Mouse (Mus musculus) hindbrain, embryonic 13.5 days (tissue): ENCODE results near the gene Zfp683. TPM values are rescaled to one million over a fixed set of nuclear protein-coding genes. Genes with fewer than 3 reads are reported as not detected.

Experiments
- ATAC-seq: fragments of 200-750 bp; cut with Nextera tagmentation; 2 replicates; pipeline ENCODE4 v1.8.0; 2017; ENCODE audit warnings: moderate TSS enrichment; ENCODE audit not compliant: low FRiP score
- H3K27ac ChIP-seq: fragments of 300-500 bp; sonication (generic); 2 replicates; pipeline ENCODE4 v1.5.1; 2015; ENCODE audit warnings: inconsistent platforms, mild to moderate bottlenecking, moderate library complexity
- H3K27me3 ChIP-seq: fragments of 300-500 bp; sonication (generic); 2 replicates; pipeline ENCODE4 v1.6.1; 2015; ENCODE audit warnings: mild to moderate bottlenecking, inconsistent platforms
- H3K36me3 ChIP-seq: fragments of 300-500 bp; sonication (generic); 2 replicates; pipeline ENCODE4 v1.6.1; 2015; ENCODE audit warnings: mild to moderate bottlenecking, inconsistent platforms
- H3K4me1 ChIP-seq: fragments of 300-500 bp; sonication (generic); replicated peaks from 2 replicates; pipeline ENCODE4 v1.6.1; 2015; ENCODE audit warnings: inconsistent platforms
- H3K4me2 ChIP-seq: fragments of 300-500 bp; sonication (generic); 2 replicates; pipeline ENCODE4 v1.6.1; 2015; ENCODE audit warnings: inconsistent platforms, mild to moderate bottlenecking, moderate library complexity
- H3K4me3 ChIP-seq: fragments of 300-500 bp; sonication (generic); 2 replicates; pipeline ENCODE4 v1.5.1; 2015; ENCODE audit warnings: mild to moderate bottlenecking, inconsistent platforms
- H3K9ac ChIP-seq: fragments of 300-500 bp; sonication (generic); 2 replicates; pipeline ENCODE4 v1.6.1; 2015; ENCODE audit warnings: mild to moderate bottlenecking, inconsistent platforms
- H3K9me3 ChIP-seq: fragments of 300-500 bp; sonication (generic); 2 replicates; pipeline ENCODE4 v1.6.1; 2016; ENCODE audit warnings: inconsistent platforms
- WGBS: fragments of 180-500 bp; shearing (Covaris S2); methylation state at CpG from one replicate; pipeline ENCODE4 v1.1.7; 2015; 5-methylcytosine and 5-hydroxymethylcytosine counted together
- polyA plus RNA-seq: library from polyadenylated mRNA; unstranded; fragments of >200 nt; fragmentation: Nextera tagmentation; extraction: Ambion mirVana; gene quantifications from 2 replicates; pipeline ENCODE4 v1.2.1, GENCODE M21; 2015

Gene Zfp683
- polyA plus RNA-seq, 1 experiment from 2014 or later, result not detected

- Histone ChIP-seq H3K27me3 (peaks cover 49% of the 10 kb centered on the region), H3K4me3 (no peak within 1 kb of the TSS), H3K4me2 (no peak within 1 kb of the TSS), H3K9me3 (no peaks in the 10 kb centered on the region), H3K4me1 (peaks cover under 1% of the 10 kb centered on the region; the same call in 1 of the 2 replicates), H3K9ac (no peak within 1 kb of the TSS), H3K36me3 (no peaks in the 10 kb centered on the region), H3K27ac (no peak within 1 kb of the TSS)
- ATAC-seq, result no peak
- WGBS, result 57% methylated on average over 28 of the region's 28 CpGs
Observed at GRCm38 (mm10) chr4:134060135-134060865, 6.7 kb downstream of the Zfp683 start, which contains the start of gene Crybg2. TSS of gene Crybg2 (plus strand) at chr4:134060815.

DNA sequence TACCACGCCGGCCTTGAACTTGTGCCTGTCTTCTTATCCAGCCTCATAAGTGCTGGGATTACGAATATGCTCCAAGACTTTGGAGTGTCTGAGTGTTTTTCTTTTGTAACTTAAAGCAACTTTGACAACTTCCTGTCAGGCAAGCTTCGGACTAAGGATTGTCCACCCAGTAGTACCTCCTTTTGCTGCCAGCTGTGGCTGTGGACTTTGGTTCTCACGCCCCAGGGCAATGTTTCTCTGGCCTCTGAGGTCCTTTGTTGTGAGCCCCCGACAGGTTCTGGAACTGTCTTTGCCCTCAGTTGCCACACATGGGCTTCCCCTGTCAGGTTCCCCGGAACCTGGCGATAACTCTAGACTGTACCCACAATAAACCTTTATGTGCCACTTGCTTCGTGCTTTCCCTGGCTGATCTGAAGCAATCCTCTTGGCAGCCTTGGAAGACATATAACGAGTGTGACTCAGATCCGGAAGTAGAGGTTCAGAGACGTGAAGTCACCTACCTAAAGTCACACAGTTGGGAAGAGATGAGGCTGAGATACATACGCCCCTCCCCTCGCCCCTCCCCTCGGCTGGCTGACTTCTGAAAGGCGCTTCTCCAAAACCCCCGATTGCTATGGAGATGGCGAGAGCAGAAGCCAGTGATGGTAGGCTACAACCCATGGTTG is 7.7 kb downstream of the Zfp683 start:
- Histone ChIP-seq H3K36me3 (no peaks in the 10 kb centered on the region), H3K27ac (no peak overlapping the region), H3K4me1 (peaks cover 5% of the 10 kb centered on the region; the same call in 1 of the 2 replicates), H3K9me3 (no peaks in the 10 kb centered on the region), H3K4me2 (no peak overlapping the region), H3K4me3 (no peak overlapping the region), H3K27me3 (peaks cover 53% of the 10 kb centered on the region), H3K9ac (no peak overlapping the region)
- ATAC-seq, result no peak
- 64% methylated on average over 18 of the region's 18 CpGs for WGBS

- no peak overlapping the region for H3K27ac ChIP-seq
- H3K4me3 ChIP-seq, result no peak overlapping the region
- peaks cover 58% of the 10 kb centered on the region for H3K27me3 ChIP-seq
- H3K4me1 ChIP-seq, result peaks cover 5% of the 10 kb centered on the region; the same call in 1 of the 2 replicates
- H3K4me2 ChIP-seq, result no peak overlapping the region
- no peaks in the 10 kb centered on the region for H3K36me3 ChIP-seq
- no peak for ATAC-seq
- no peaks in the 10 kb centered on the region for H3K9me3 ChIP-seq
- WGBS, result 55% methylated on average over 8 of the region's 8 CpGs
- no peak overlapping the region for H3K9ac ChIP-seq
Observed at GRCm38 (mm10) chr4:134061944-134062446, 8.4 kb downstream of the Zfp683 start.

DNA sequence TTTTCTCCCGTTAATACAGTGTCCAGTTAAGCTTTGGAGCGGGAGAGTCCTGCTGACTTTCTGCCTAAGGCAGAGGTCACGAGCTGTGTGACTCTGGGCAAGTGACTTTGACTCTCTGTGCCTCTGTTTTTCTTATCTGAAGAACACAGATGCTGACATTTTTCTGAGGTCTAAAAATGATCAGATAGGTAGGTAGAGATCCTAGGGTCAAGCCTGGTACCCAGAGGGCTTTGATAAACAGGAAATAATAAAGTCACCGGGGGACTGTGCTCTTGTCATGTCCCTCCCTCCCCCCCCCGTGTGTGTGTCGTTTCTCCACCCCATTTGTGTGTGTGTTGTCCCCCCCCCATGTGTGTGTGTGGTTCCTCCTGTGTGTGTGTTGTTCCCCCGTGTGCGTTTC is 8.9 kb downstream of the Zfp683 start:
- Histone ChIP-seq H3K36me3 (no peaks in the 10 kb centered on the region), H3K4me2 (no peak overlapping the region), H3K9ac (no peak overlapping the region), H3K27me3 (peaks cover 59% of the 10 kb centered on the region), H3K4me3 (no peak overlapping the region), H3K4me1 (peaks cover 5% of the 10 kb centered on the region; the same call in 1 of the 2 replicates), H3K27ac (no peak overlapping the region), H3K9me3 (no peaks in the 10 kb centered on the region)
- no peak for ATAC-seq
- 75% methylated on average over 8 of the region's 8 CpGs for WGBS

DNA sequence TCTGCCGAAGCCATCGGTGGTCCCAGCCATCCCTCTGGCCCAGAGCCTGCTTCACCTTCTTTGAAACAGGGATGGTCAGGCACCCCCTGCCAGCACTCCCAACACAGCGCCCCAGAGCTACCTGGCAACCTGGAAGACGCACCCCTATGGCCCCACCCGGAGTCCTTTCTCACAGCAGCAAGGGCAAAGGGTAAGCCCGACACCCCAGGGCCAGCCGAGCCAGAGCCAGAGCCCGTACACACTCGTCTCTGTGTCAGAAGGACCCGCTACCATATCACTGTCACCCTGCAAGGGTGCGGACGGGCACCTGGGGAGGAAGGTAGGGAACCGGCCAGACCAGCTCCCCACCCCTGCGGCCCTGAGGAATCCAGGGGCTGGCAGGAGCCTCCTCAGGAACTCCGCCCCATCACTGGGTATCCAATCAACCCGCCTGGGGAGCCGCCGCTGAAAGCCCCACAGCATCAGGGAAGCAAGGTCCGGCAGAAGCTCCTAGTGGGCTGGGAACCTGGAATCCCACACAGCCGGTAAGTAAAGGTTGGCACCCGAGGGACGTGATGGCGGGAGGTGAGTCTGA is 11.9 kb downstream of the Zfp683 start:
- 27% methylated on average over 23 of the region's 23 CpGs for WGBS
- Histone ChIP-seq H3K36me3 (no peaks in the 10 kb centered on the region), H3K9me3 (no peaks in the 10 kb centered on the region), H3K4me2 (no peak overlapping the region), H3K27me3 (peaks cover 41% of the 10 kb centered on the region), H3K4me3 (no peak overlapping the region), H3K4me1 (peaks cover 5% of the 10 kb centered on the region; the same call in 1 of the 2 replicates), H3K9ac (no peak overlapping the region), H3K27ac (no peak overlapping the region)
- no peak for ATAC-seq

- Histone ChIP-seq H3K27ac (no peak overlapping the region), H3K9me3 (no peaks in the 10 kb centered on the region), H3K4me3 (no peak overlapping the region), H3K9ac (no peak overlapping the region), H3K4me2 (no peak overlapping the region), H3K4me1 (peaks cover 5% of the 10 kb centered on the region; the same call in 1 of the 2 replicates), H3K27me3 (peaks cover 28% of the 10 kb centered on the region), H3K36me3 (no peaks in the 10 kb centered on the region)
- WGBS, result 89% methylated on average over 8 of the region's 8 CpGs
- ATAC-seq, result no peak
Observed at GRCm38 (mm10) chr4:134067383-134067782, 13.7 kb downstream of the Zfp683 start.

- peaks cover 27% of the 10 kb centered on the region for H3K27me3 ChIP-seq
- peaks cover 5% of the 10 kb centered on the region; the same call in 1 of the 2 replicates for H3K4me1 ChIP-seq
- no peaks in the 10 kb centered on the region for H3K36me3 ChIP-seq
- no peaks in the 10 kb centered on the region for H3K9me3 ChIP-seq
- ATAC-seq, result no peak
- no peak overlapping the region for H3K4me3 ChIP-seq
- no peak overlapping the region for H3K9ac ChIP-seq
- H3K4me2 ChIP-seq, result no peak overlapping the region
- H3K27ac ChIP-seq, result no peak overlapping the region
- WGBS, result 83% methylated on average over 7 of the region's 7 CpGs
Observed at GRCm38 (mm10) chr4:134067833-134068544, 14.4 kb downstream of the Zfp683 start.

- H3K9me3 ChIP-seq, result no peaks in the 10 kb centered on the region
- H3K4me2 ChIP-seq, result no peak overlapping the region
- no peak overlapping the region for H3K4me3 ChIP-seq
- no peak overlapping the region for H3K27ac ChIP-seq
- H3K27me3 ChIP-seq, result peaks cover 27% of the 10 kb centered on the region
- WGBS, result 90% methylated on average over 4 of the region's 4 CpGs
- H3K4me1 ChIP-seq, result peaks cover 5% of the 10 kb centered on the region; the same call in 1 of the 2 replicates
- no peaks in the 10 kb centered on the region for H3K36me3 ChIP-seq
- ATAC-seq, result no peak
- no peak overlapping the region for H3K9ac ChIP-seq
Observed at GRCm38 (mm10) chr4:134068793-134069580, 15.3 kb downstream of the Zfp683 start.

DNA sequence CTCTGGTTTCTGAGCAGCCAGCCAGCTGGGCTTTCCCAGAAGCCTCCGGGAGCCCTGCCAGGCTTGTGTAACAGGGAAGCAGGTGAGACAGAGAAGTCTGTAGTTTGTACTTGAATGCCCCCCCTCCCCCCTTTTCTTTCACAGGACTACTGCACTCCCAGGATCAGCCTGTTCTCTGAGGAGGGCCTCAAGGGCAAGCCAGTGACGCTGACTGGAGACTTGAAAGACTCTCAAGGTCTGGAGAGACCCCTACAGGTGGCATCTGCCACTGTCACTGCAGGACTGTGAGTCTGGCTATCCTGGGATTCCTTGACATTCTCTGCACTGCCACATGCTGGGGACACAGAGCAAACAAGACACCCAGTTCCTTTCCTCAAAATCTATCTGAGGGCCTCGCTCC is 25.1 kb downstream of the Zfp683 start:
- H3K36me3 ChIP-seq, result no peaks in the 10 kb centered on the region
- no peak overlapping the region for H3K27ac ChIP-seq
- ATAC-seq, result no peak
- H3K4me3 ChIP-seq, result no peak overlapping the region
- H3K9me3 ChIP-seq, result no peaks in the 10 kb centered on the region
- 19% methylated on average over 3 of the region's 3 CpGs for WGBS
- H3K4me2 ChIP-seq, result no peak overlapping the region
- H3K9ac ChIP-seq, result no peak overlapping the region
- peaks cover 17% of the 10 kb centered on the region for H3K4me1 ChIP-seq
- peaks cover 35% of the 10 kb centered on the region for H3K27me3 ChIP-seq

- no peaks in the 10 kb centered on the region for H3K36me3 ChIP-seq
- peaks cover 33% of the 10 kb centered on the region for H3K27me3 ChIP-seq
- H3K9me3 ChIP-seq, result no peaks in the 10 kb centered on the region
- H3K27ac ChIP-seq, result no peak overlapping the region
- no peak for ATAC-seq
- no peak overlapping the region for H3K9ac ChIP-seq
- no peak overlapping the region for H3K4me3 ChIP-seq
- peaks cover 17% of the 10 kb centered on the region for H3K4me1 ChIP-seq
- H3K4me2 ChIP-seq, result no peak overlapping the region
- 88% methylated on average over 4 of the region's 4 CpGs for WGBS
Observed at GRCm38 (mm10) chr4:134080674-134081073, 27.0 kb downstream of the Zfp683 start.

GRCm38 (mm10) chr4:134081730-134082386 is 28.2 kb downstream of the Zfp683 start:
- H3K27me3 ChIP-seq, result peaks cover 33% of the 10 kb centered on the region
- no peaks in the 10 kb centered on the region for H3K9me3 ChIP-seq
- peak overlapping the region; percentile 46 for H3K4me3 ChIP-seq
- under 1% methylated on average over 41 of the region's 41 CpGs for WGBS
- no peaks in the 10 kb centered on the region for H3K36me3 ChIP-seq
- H3K27ac ChIP-seq, result no peak overlapping the region
- H3K9ac ChIP-seq, result peak overlapping the region; percentile 55; the same call in 1 of the 2 replicates
- ATAC-seq, result peak; percentile 81
- peak overlapping the region; percentile 76 for H3K4me2 ChIP-seq
- H3K4me1 ChIP-seq, result peaks cover 17% of the 10 kb centered on the region
